Mouse (Mus musculus): ENCODE data around the gene Cda. TPM values are rescaled to one million over a fixed set of nuclear protein-coding genes. Genes with fewer than 3 reads are reported as not detected.

The Cda gene
- polyA plus RNA-seq, 1 experiment: not detected

- 46% methylated on average over 14 of the region's 14 CpGs for WGBS
- TF ChIP-seq POLR2A (IDR thresholded peaks at IDR 0.05; ENCODE audit: borderline replicate concordance, control insufficient read depth, low read depth, low read length) (no peak), CTCF (IDR thresholded peaks at IDR 0.05; ENCODE audit: control insufficient read depth, insufficient read depth, low read length) (peak; percentile 62)
- H3K27ac ChIP-seq (ENCODE audit: control insufficient read depth, insufficient read depth, low read depth, low read length, poor library complexity): no peak overlapping the region
- H3K4me1 ChIP-seq (ENCODE audit: control insufficient read depth, insufficient read depth, low read length): no peaks in the 10 kb centered on the region
- H3K4me3 ChIP-seq (replicated peaks; ENCODE audit: control insufficient read depth, low read depth, low read length): no peak overlapping the region
Observed at GRCm38 (mm10) chr4:138379091-138379840, 11.5 kb upstream of the Cda start.

- H3K27ac ChIP-seq (ENCODE audit: control insufficient read depth, insufficient read depth, low read depth, low read length, poor library complexity): no peak overlapping the region
- no peaks in the 10 kb centered on the region for H3K4me1 ChIP-seq (ENCODE audit: control insufficient read depth, insufficient read depth, low read length)
- TF ChIP-seq POLR2A (IDR thresholded peaks at IDR 0.05; ENCODE audit: borderline replicate concordance, control insufficient read depth, low read depth, low read length) (no peak), CTCF (IDR thresholded peaks at IDR 0.05; ENCODE audit: control insufficient read depth, insufficient read depth, low read length) (no peak)
- H3K4me3 ChIP-seq (replicated peaks; ENCODE audit: control insufficient read depth, low read depth, low read length): no peak overlapping the region
- 61% methylated on average over 6 of the region's 6 CpGs for WGBS
Observed at GRCm38 (mm10) chr4:138377526-138377925, 9.7 kb upstream of the Cda start.

GRCm38 (mm10) chr4:138375117-138375516 lies 7.3 kb upstream of the Cda start:
- 75% methylated on average over 3 of the region's 3 CpGs for whole genome bisulfite sequencing
- no peak overlapping the region for H3K4me3 ChIP-seq (replicated peaks; ENCODE audit: control insufficient read depth, low read depth, low read length)
- H3K4me1 ChIP-seq (ENCODE audit: control insufficient read depth, insufficient read depth, low read length): no peaks in the 10 kb centered on the region
- no peak overlapping the region for H3K27ac ChIP-seq (ENCODE audit: control insufficient read depth, insufficient read depth, low read depth, low read length, poor library complexity)
- no peak for TF ChIP-seq POLR2A (IDR thresholded peaks at IDR 0.05; ENCODE audit: borderline replicate concordance, control insufficient read depth, low read depth, low read length)
- no peak for TF ChIP-seq CTCF (IDR thresholded peaks at IDR 0.05; ENCODE audit: control insufficient read depth, insufficient read depth, low read length)

GRCm38 (mm10) chr4:138370996-138371516 lies 3.3 kb upstream of the Cda start:
- 85% methylated on average over 5 of the region's 5 CpGs for WGBS
- no peak overlapping the region for H3K27ac ChIP-seq (ENCODE audit: control insufficient read depth, insufficient read depth, low read depth, low read length, poor library complexity)
- TF ChIP-seq POLR2A (IDR thresholded peaks at IDR 0.05; ENCODE audit: borderline replicate concordance, control insufficient read depth, low read depth, low read length) (no peak), CTCF (IDR thresholded peaks at IDR 0.05; ENCODE audit: control insufficient read depth, insufficient read depth, low read length) (no peak)
- no peaks in the 10 kb centered on the region for H3K4me1 ChIP-seq (ENCODE audit: control insufficient read depth, insufficient read depth, low read length)
- H3K4me3 ChIP-seq (replicated peaks; ENCODE audit: control insufficient read depth, low read depth, low read length): no peak overlapping the region

GRCm38 (mm10) chr4:138368498-138369260 lies 887 bp upstream of the Cda start:
- Histone ChIP-seq H3K4me3 (replicated peaks; ENCODE audit: control insufficient read depth, low read depth, low read length) (no peak overlapping the region), H3K4me1 (ENCODE audit: control insufficient read depth, insufficient read depth, low read length) (no peaks in the 10 kb centered on the region), H3K27ac (ENCODE audit: control insufficient read depth, insufficient read depth, low read depth, low read length, poor library complexity) (no peak overlapping the region)
- no peak for TF ChIP-seq CTCF (IDR thresholded peaks at IDR 0.05; ENCODE audit: control insufficient read depth, insufficient read depth, low read length)
- TF ChIP-seq POLR2A (IDR thresholded peaks at IDR 0.05; ENCODE audit: borderline replicate concordance, control insufficient read depth, low read depth, low read length): no peak
- WGBS: 24% methylated on average over 12 of the region's 12 CpGs

GRCm38 (mm10) chr4:138366561-138366960 lies 1.2 kb downstream of the Cda start:
- 51% methylated on average over 2 of the region's 2 CpGs for WGBS
- Histone ChIP-seq H3K27ac (ENCODE audit: control insufficient read depth, insufficient read depth, low read depth, low read length, poor library complexity) (no peak overlapping the region), H3K4me3 (replicated peaks; ENCODE audit: control insufficient read depth, low read depth, low read length) (no peak overlapping the region), H3K4me1 (ENCODE audit: control insufficient read depth, insufficient read depth, low read length) (no peaks in the 10 kb centered on the region)
- TF ChIP-seq POLR2A (IDR thresholded peaks at IDR 0.05; ENCODE audit: borderline replicate concordance, control insufficient read depth, low read depth, low read length): no peak
- TF ChIP-seq CTCF (IDR thresholded peaks at IDR 0.05; ENCODE audit: control insufficient read depth, insufficient read depth, low read length): no peak

GRCm38 (mm10) chr4:138363511-138363910 lies 4.3 kb downstream of the Cda start:
- Histone ChIP-seq H3K27ac (ENCODE audit: control insufficient read depth, insufficient read depth, low read depth, low read length, poor library complexity) (no peak overlapping the region), H3K4me3 (replicated peaks; ENCODE audit: control insufficient read depth, low read depth, low read length) (no peak overlapping the region), H3K4me1 (ENCODE audit: control insufficient read depth, insufficient read depth, low read length) (no peaks in the 10 kb centered on the region)
- TF ChIP-seq POLR2A (IDR thresholded peaks at IDR 0.05; ENCODE audit: borderline replicate concordance, control insufficient read depth, low read depth, low read length): no peak
- no peak for TF ChIP-seq CTCF (IDR thresholded peaks at IDR 0.05; ENCODE audit: control insufficient read depth, insufficient read depth, low read length)
- 58% methylated on average over 5 of the region's 5 CpGs for WGBS

- Histone ChIP-seq H3K4me3 (replicated peaks; ENCODE audit: control insufficient read depth, low read depth, low read length) (no peak overlapping the region), H3K27ac (ENCODE audit: control insufficient read depth, insufficient read depth, low read depth, low read length, poor library complexity) (no peak overlapping the region), H3K4me1 (ENCODE audit: control insufficient read depth, insufficient read depth, low read length) (no peaks in the 10 kb centered on the region)
- no peak for TF ChIP-seq CTCF (IDR thresholded peaks at IDR 0.05; ENCODE audit: control insufficient read depth, insufficient read depth, low read length)
- no peak for TF ChIP-seq POLR2A (IDR thresholded peaks at IDR 0.05; ENCODE audit: borderline replicate concordance, control insufficient read depth, low read depth, low read length)
- WGBS: 82% methylated on average over 7 of the region's 7 CpGs
Observed at GRCm38 (mm10) chr4:138362883-138363282, 4.9 kb downstream of the Cda start.
